In the genomic region with DNA sequence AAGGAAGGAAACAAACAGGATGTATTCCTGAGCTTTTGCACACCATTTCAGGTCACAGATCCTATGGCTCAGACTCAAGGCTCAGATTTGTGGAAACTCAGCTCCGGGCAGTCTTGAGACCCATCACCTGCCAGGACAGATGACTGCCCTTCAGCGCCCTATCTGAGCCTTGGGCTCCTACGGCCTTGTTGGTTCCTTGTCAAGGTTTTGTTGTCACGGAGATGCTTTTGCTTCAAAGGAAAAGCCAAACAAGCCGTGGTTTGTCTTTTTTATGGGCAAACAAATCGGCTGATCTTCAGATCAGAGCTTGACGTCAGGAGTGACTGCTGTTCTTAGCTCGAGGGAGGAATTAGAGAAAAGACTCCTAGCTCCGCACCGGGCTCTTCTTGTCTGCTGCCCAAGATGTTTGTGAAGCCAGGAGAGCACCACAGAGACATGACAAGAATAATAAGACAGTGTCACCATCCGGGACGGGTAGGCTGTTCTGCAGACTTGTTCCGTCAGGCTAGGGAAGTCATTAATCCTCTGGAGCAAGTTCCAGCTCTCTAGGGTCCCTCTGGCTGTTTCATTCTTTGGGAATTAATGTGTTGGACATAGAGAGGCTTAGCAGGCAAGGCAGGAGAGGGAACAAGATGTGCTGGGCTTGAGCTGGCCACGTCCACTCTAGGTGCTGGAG, we compare ENCODE assay signal across 1 mouse cellular context.
TF ChIP-seq lines count a peak whose summit lies in the region.

No protein-coding gene starts in this region.

TF ChIP-seq in CH12.LX, 34 proteins besides CTCF, POLR2A, EP300 and RAD21 (continued from another document):
- TF ChIP-seq MEF2A (IDR thresholded peaks at IDR 0.05; ENCODE audit: borderline replicate concordance, low read depth, low read length) (no peak), PAX5 (IDR thresholded peaks at IDR 0.05; ENCODE audit: low read length) (no peak), JUND (conservative IDR thresholded peaks at IDR 0.05; ENCODE audit: low read depth, low read length) (no peak), NELFE (IDR thresholded peaks at IDR 0.05; ENCODE audit: low read depth, low read length) (no peak), USF2 (conservative IDR thresholded peaks at IDR 0.05; ENCODE audit: low read depth, low read length) (no peak), MXI1 (IDR thresholded peaks at IDR 0.05; ENCODE audit: low read depth, low read length) (no peak)
